Mouse (Mus musculus) neural tube, embryonic 14.5 days (tissue): ENCODE data around the gene Cux1. TPM values are rescaled to one million over a fixed set of nuclear protein-coding genes. Genes with fewer than 3 reads are reported as not detected.

Experiments used
- ATAC-seq: fragments of 200-750 bp; cut with Nextera tagmentation; 2 replicates; pipeline ENCODE4 v1.8.0; 2017; ENCODE audit warnings: low read depth, mild to moderate bottlenecking, moderate TSS enrichment, moderate library complexity
- H3K27ac ChIP-seq: fragments of 300-500 bp; sonication (generic); 2 replicates; pipeline ENCODE4 v1.5.1; 2014; ENCODE audit warnings: low read depth, mild to moderate bottlenecking, control low read depth, low read length, moderate library complexity, mixed read lengths
- H3K27me3 ChIP-seq: fragments of 300-500 bp; sonication (generic); 2 replicates; pipeline ENCODE4 v1.6.1; 2014; ENCODE audit warnings: low read length; ENCODE audit not compliant: control insufficient read depth, insufficient read depth
- H3K36me3 ChIP-seq: fragments of 300-500 bp; sonication (generic); 2 replicates; pipeline ENCODE4 v1.6.1; 2014; ENCODE audit warnings: low read length, mixed read lengths; ENCODE audit not compliant: control insufficient read depth, insufficient read depth
- H3K4me1 ChIP-seq: fragments of 300-500 bp; sonication (generic); 2 replicates; pipeline ENCODE4 v1.6.1; 2014; ENCODE audit warnings: low read length; ENCODE audit not compliant: control insufficient read depth, insufficient read depth
- H3K4me2 ChIP-seq: fragments of 300-500 bp; sonication (generic); 2 replicates; pipeline ENCODE4 v1.6.1; 2014; ENCODE audit warnings: mild to moderate bottlenecking, low read depth, low read length, control low read depth
- H3K4me3 ChIP-seq: fragments of 300-500 bp; sonication (generic); 2 replicates; pipeline ENCODE4 v1.5.1; 2014; ENCODE audit warnings: low read depth, low read length, control low read depth, mixed read lengths
- H3K9ac ChIP-seq: fragments of 300-500 bp; sonication (generic); replicated peaks from 2 replicates; pipeline ENCODE4 v1.6.1; 2014; ENCODE audit warnings: low read depth, mild to moderate bottlenecking, control low read depth, low read length, mixed read lengths
- H3K9me3 ChIP-seq: fragments of 300-500 bp; sonication (generic); 2 replicates; pipeline ENCODE4 v1.6.1; 2016; ENCODE audit warnings: low read length; ENCODE audit not compliant: control insufficient read depth
- WGBS: fragments of 180-500 bp; shearing (Covaris S2); extraction: QIAGEN DNeasy Blood & Tissue Kit; methylation state at CpG from one replicate; pipeline ENCODE4 v1.1.7; 2014; 5-methylcytosine and 5-hydroxymethylcytosine counted together
- polyA plus RNA-seq: library from polyadenylated mRNA; unstranded; fragments of >200 nt; fragmentation: Nextera tagmentation; extraction: Ambion mirVana; gene quantifications from 2 replicates; pipeline ENCODE4 v1.2.1, GENCODE M21; 2014

Gene Cux1
- polyA plus RNA-seq, 1 experiment from 2014 or later: 95.3 TPM

DNA sequence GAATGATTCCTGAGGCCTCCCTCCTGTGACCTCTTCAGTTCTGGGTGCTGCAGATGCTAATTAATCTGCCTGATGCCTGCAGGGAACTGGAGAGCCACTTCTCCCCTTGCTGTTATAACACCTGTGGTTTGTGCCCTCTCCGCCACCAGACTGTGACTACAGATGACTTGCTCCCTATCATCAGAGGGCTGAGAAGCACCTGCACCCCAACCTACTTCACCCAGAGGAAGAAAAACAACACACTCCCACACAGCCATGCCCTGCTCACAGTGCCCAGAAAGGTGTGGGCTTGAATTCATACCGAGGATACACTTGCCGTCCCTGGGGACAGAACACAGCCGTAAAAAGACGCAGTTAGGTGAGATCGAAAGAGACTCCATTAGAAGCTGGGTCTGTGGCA is 326.1 kb downstream of the Cux1 start:
- no peak overlapping the region for H3K27ac ChIP-seq
- no peak for ATAC-seq
- 63% methylated on average over 6 of the region's 6 CpGs for WGBS
- H3K27me3 ChIP-seq: peaks cover 3% of the 10 kb centered on the region; the same call in 1 of the 2 replicates
- H3K36me3 ChIP-seq: no peaks in the 10 kb centered on the region
- H3K4me2 ChIP-seq: no peak overlapping the region
- peaks cover 33% of the 10 kb centered on the region; the same call in 1 of the 2 replicates for H3K4me1 ChIP-seq
- no peaks in the 10 kb centered on the region for H3K9me3 ChIP-seq
- no peak overlapping the region for H3K4me3 ChIP-seq
- no peak overlapping the region for H3K9ac ChIP-seq

DNA sequence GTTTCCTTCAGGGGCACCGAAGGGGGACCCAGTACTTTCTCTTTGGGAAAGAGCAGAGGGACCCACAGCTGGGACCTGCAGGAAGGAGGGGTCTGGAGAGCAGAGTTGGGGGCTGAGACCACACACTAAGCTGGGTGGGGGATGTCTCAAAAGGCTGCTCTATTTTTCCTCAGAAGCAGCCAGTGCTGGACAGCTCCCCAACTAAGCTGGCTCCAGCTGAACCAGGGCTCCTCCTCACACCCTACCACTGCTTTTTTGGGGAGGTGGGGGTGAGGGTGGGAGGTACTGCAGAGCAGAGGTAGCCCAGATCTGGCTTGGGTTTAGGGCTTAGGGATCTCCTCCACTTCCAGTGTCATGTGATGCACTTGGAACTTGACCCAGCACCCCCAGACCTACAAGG is 326.9 kb downstream of the Cux1 start:
- H3K4me1 ChIP-seq: peaks cover 33% of the 10 kb centered on the region; the same call in 1 of the 2 replicates
- H3K4me2 ChIP-seq: no peak overlapping the region
- no peaks in the 10 kb centered on the region for H3K36me3 ChIP-seq
- ATAC-seq: no peak
- no peak overlapping the region for H3K27ac ChIP-seq
- no peak overlapping the region for H3K4me3 ChIP-seq
- peaks cover 3% of the 10 kb centered on the region; the same call in 1 of the 2 replicates for H3K27me3 ChIP-seq
- H3K9ac ChIP-seq: no peak overlapping the region
- 52% methylated on average over 1 of the region's 1 CpGs for WGBS
- H3K9me3 ChIP-seq: no peaks in the 10 kb centered on the region

DNA sequence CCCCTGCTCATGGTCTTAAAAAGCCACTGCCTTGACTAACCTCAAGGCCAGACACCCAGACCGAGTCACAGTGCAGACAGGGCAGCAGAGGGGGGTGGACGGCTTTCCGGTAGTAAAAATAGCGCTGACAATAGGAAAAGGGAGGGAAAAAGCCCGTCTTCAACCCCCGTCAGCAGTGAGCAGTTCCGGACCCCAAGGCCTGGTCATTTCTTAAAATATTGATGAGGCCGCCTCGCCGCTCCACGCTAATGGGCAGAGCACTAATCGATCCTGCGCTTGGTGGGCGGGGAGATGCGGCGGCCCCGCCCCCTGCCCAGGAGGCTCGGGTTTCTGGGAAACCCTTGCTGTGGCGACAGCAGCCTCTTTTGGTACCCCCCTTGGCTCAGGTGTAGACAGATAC is 329.7 kb downstream of the Cux1 start:
- no peaks in the 10 kb centered on the region for H3K9me3 ChIP-seq
- peak overlapping the region; percentile 15; the same call in 1 of the 2 replicates for H3K4me3 ChIP-seq
- no peaks in the 10 kb centered on the region for H3K27me3 ChIP-seq
- WGBS: 2% methylated on average over 19 of the region's 19 CpGs
- no peak overlapping the region for H3K27ac ChIP-seq
- peaks cover 29% of the 10 kb centered on the region; the same call in 1 of the 2 replicates for H3K4me1 ChIP-seq
- no peak overlapping the region; the same call in 1 of the 2 replicates for H3K9ac ChIP-seq
- H3K36me3 ChIP-seq: no peaks in the 10 kb centered on the region
- no peak for ATAC-seq
- peak overlapping the region; percentile 42 for H3K4me2 ChIP-seq

DNA sequence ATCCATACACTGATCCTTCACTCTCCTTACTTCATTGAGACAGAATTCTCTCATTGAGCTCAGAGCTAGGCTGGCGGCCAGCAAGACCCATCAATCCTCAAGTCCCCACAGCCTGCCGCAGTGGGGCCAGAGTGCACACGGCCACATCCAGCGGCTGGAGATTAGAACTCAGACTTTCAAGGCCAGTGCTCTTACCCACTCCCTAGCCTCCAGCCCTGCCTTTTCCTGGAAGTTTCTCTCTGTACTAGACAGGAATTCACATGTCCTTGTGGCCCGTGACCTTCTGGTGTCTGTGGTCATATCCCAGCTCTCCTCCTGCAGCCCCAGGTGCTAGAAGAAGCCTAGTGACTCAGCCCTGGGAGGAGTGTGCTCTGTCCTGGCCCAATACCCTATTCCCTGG is 330.7 kb downstream of the Cux1 start:
- Histone ChIP-seq H3K9ac (no peak overlapping the region), H3K4me2 (no peak overlapping the region)
- no peak for ATAC-seq

DNA sequence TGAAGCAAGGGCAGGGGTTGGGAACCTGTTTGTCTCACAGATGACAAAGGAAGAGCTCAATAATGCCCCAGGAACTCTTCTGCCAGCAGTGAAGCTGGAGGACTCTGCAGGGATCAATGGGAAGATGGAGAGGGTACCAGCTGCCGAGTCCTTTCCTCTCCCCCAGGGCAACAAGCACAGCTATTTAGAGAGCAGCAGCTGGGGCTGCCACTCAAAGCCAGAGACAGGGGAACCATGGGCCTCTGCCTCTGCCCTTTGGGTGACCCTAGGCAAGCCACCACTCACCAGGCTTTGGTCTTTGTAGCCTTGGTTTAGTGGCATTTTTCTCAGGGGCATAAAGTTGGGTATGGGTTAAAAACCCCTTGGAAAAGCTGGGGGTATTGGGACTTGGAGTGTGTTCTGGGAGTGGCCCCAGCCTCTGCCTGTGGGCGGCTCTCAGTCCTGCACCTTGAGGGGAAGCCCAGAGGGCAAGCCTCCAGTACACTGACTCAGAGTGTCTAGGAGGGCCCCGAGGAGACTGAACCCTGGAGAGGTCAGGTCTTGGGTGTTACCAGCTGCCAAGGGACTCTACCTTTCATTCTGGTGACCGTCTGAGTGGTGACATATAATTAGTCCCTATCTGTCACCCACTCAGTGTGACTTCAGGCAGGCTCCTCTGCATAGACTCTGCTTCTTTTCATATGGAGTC is 336.8 kb downstream of the Cux1 start:
- WGBS: 45% methylated on average over 4 of the region's 4 CpGs
- Histone ChIP-seq H3K36me3 (peaks cover 17% of the 10 kb centered on the region), H3K4me2 (no peak overlapping the region), H3K4me1 (0 out of 2 replicates have a peak, but pooled peaks cover 5% of the 10 kb centered on the region), H3K27ac (no peak overlapping the region), H3K9ac (no peak overlapping the region), H3K27me3 (no peaks in the 10 kb centered on the region), H3K9me3 (no peaks in the 10 kb centered on the region), H3K4me3 (no peak overlapping the region)
- ATAC-seq: no peak

More for the DNA sequence above, 330.7 kb downstream of the Cux1 start:
- peaks cover 20% of the 10 kb centered on the region; the same call in 1 of the 2 replicates for H3K4me1 ChIP-seq
- H3K9me3 ChIP-seq: no peaks in the 10 kb centered on the region
- H3K27me3 ChIP-seq: no peaks in the 10 kb centered on the region
- no peak overlapping the region for H3K4me3 ChIP-seq
- WGBS: 71% methylated on average over 5 of the region's 5 CpGs
- peaks cover 3% of the 10 kb centered on the region; the same call in 1 of the 2 replicates for H3K36me3 ChIP-seq
- no peak overlapping the region for H3K27ac ChIP-seq

DNA sequence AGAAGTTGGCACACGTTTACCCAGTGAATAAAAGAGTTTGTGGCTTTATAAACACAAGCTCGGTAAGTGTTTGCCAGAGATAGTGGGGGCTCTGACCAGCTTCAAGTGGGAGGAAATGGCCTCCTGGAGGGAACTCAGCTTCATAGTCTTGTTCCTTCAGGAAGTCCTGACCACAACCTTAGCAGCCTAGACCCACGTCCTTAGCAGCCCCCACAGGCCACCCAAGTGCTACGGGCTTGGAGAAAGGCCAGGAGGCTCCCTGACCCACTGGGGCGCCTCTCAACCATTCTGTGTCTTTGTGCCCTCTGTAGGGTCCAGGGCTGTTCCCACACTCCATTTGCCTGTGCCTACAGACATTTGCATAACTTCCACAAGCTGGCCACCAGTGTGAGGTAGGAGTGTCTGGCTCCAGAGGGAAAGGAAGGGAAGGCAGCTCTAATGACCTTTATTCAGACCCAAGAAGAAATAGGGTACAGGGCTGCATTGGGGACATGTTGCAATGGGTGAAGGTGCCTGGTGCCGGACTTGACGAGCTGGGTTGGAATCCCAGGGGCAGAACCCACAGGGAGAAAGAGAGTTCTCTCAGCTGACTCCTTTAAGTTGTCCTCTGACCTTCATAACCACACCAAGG is 340.9 kb downstream of the Cux1 start:
- ATAC-seq: no peak
- Histone ChIP-seq H3K4me3 (no peak overlapping the region), H3K36me3 (peaks cover 28% of the 10 kb centered on the region), H3K4me1 (no peaks in the 10 kb centered on the region), H3K4me2 (no peak overlapping the region), H3K27me3 (no peaks in the 10 kb centered on the region), H3K27ac (no peak overlapping the region), H3K9me3 (no peaks in the 10 kb centered on the region), H3K9ac (no peak overlapping the region)
- WGBS: 78% methylated on average over 7 of the region's 7 CpGs

DNA sequence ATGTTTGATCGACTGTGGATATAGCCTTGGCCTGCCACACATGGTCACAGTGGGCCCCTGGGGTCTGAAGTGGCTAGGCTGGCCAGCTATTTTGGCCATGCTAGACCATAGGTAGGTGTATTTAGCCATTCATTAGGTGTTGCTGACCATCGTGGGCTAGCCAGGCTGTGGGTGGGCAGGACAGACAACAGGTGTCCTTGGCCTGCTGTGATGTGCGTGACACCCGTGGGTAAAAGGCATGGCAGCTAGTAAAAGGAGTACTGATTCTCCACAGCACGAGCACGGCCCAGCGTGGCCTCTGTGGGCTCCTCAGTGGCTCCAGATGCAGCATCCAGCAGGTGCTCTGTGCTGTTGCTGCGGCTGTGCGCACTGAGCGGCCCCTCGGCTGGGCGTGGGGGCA is 348.7 kb downstream of the Cux1 start:
- ATAC-seq: no peak
- H3K9ac ChIP-seq: no peak overlapping the region
- H3K27ac ChIP-seq: no peak overlapping the region
- no peaks in the 10 kb centered on the region for H3K27me3 ChIP-seq
- no peaks in the 10 kb centered on the region for H3K9me3 ChIP-seq
- H3K4me1 ChIP-seq: no peaks in the 10 kb centered on the region
- H3K4me2 ChIP-seq: no peak overlapping the region
- no peak overlapping the region for H3K4me3 ChIP-seq
- WGBS: 86% methylated on average over 12 of the region's 12 CpGs
- peaks cover 13% of the 10 kb centered on the region for H3K36me3 ChIP-seq

DNA sequence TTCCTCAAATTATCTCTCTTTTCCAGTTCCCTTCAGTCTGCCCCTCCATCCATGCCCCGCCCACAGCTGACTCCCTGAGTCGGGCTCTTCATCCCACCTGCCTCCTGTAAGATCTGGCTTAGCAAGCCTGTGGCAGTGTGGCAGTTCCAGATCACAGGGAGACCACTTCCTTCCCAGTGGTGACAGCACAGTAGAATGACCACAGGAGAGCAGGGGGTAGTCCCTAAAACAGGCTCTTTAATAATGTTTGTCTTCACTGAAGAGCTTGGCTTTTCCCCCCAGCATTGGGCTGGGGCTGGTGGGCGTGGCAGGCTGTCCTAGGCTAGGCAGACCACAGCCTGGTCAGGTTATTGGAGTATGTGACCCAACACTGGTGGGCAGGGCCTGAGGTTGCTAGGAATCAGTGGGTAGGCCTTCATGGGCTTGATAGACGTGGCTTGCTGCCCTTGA is 349.3 kb downstream of the Cux1 start:
- Histone ChIP-seq H3K27me3 (no peaks in the 10 kb centered on the region), H3K9me3 (no peaks in the 10 kb centered on the region), H3K4me2 (no peak overlapping the region), H3K4me3 (no peak overlapping the region), H3K9ac (no peak overlapping the region), H3K4me1 (no peaks in the 10 kb centered on the region), H3K27ac (no peak overlapping the region), H3K36me3 (peaks cover 12% of the 10 kb centered on the region)
- 81% methylated on average over 4 of the region's 4 CpGs for WGBS
- ATAC-seq: no peak

DNA sequence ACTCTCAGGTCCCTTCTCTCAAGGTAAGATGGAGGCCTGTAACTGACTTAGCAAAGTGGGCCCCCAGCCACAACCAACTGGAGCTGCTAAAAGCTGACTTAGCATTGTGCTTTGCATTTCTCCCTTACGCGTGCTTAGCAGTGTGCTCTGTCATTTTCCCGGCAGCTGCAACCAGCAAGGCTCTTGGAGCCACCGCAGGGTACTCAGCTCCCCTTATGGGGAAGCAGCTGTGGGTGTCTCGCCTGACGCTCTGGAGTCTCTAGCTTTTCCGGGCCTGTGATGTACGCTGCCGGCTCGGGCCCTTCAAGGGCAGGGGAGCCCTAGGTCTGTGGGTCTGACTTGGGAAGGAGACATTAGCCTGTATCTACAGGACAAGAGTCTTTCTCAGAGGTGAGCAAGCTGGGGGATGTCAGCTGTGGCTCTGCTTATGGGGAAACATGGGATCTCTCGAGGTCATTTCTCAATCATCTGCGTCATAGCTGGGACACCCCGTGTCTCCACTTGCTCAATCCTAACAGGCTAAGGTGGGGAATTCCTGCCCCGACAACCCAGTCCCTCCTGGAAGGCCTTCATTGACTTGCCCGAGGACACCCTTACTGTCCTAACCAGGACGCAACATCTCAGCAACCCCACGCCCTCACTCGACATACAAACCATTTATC is 350.2 kb downstream of the Cux1 start:
- no peaks in the 10 kb centered on the region for H3K9me3 ChIP-seq

More for the DNA sequence above, 350.2 kb downstream of the Cux1 start:
- no peaks in the 10 kb centered on the region for H3K27me3 ChIP-seq
- no peak overlapping the region for H3K4me2 ChIP-seq
- no peaks in the 10 kb centered on the region for H3K4me1 ChIP-seq
- no peak overlapping the region for H3K4me3 ChIP-seq
- H3K9ac ChIP-seq: no peak overlapping the region
- no peak overlapping the region for H3K27ac ChIP-seq
- no peak for ATAC-seq
- 83% methylated on average over 18 of the region's 18 CpGs for WGBS
- peaks cover 12% of the 10 kb centered on the region for H3K36me3 ChIP-seq
